Mouse (Mus musculus) heart, embryonic 10.5 days (tissue): ENCODE results near the gene A930018P22Rik. TPM values are rescaled to one million over a fixed set of nuclear protein-coding genes. Genes with fewer than 3 reads are reported as not detected.

Experiments
- DNase-seq: peaks from one replicate; pipeline ENCODE4 v3.0.0-alpha.2; 2017; ENCODE audit warnings: low spot score
- H3K27ac ChIP-seq: fragments of 300-500 bp; sonication (generic); 2 replicates; pipeline ENCODE4 v1.5.1; 2016; ENCODE audit warnings: mild to moderate bottlenecking
- H3K27me3 ChIP-seq: fragments of 300-500 bp; sonication (generic); 2 replicates; pipeline ENCODE4 v1.6.1; 2016; ENCODE audit warnings: mild to moderate bottlenecking; ENCODE audit not compliant: poor library complexity, insufficient read depth, severe bottlenecking
- H3K36me3 ChIP-seq: fragments of 300-500 bp; sonication (generic); 2 replicates; pipeline ENCODE4 v1.6.1; 2016; ENCODE audit warnings: mild to moderate bottlenecking, moderate library complexity
- H3K4me1 ChIP-seq: fragments of 300-500 bp; sonication (generic); 2 replicates; pipeline ENCODE4 v1.6.1; 2016; ENCODE audit warnings: mild to moderate bottlenecking
- H3K4me3 ChIP-seq: fragments of 300-500 bp; sonication (generic); 2 replicates; pipeline ENCODE4 v1.5.1; 2016; ENCODE audit warnings: mild to moderate bottlenecking, moderate library complexity
- H3K9me3 ChIP-seq: fragments of 300-500 bp; sonication (generic); 2 replicates; pipeline ENCODE4 v1.6.1; 2016; ENCODE audit warnings: mild to moderate bottlenecking, moderate library complexity
- WGBS: fragments of 180-500 bp; shearing (Covaris S2); methylation state at CpG from one replicate; pipeline ENCODE4 v1.1.7; 2016; 5-methylcytosine and 5-hydroxymethylcytosine counted together
- polyA plus RNA-seq: library from polyadenylated mRNA; unstranded; fragments of >200 nt; fragmentation: Nextera tagmentation; extraction: Ambion mirVana; gene quantifications from 2 replicates; pipeline ENCODE4 v1.2.1, GENCODE M21; 2016

Gene A930018P22Rik
- polyA plus RNA-seq, 1 experiment from 2014 or later = 0.55 TPM

DNA sequence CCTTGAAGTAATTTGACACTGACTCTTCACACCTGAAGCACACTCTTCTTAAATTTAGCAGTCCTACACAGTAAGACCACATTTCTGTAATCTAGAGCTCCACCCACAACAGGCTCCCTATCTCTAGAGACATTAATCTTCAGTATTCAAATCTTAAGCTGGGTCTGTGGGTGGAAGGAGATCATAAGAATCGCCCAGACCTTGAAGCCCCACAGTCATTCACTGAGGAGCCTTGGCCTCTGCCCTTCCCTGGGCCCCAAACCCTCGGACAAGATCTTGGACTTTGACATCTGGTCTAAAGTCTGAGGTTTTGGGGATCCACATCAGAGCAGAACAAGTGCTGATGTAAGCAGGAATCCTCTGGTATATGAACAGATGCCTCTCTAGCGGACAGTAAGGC lies 971 bp downstream of the A930018P22Rik start:
- Histone ChIP-seq H3K4me3 (peak overlapping the region; percentile 83), H3K27ac (peak overlapping the region; percentile 97), H3K9me3 (no peaks in the 10 kb centered on the region), H3K36me3 (no peaks in the 10 kb centered on the region), H3K27me3 (0 out of 2 replicates have a peak, but pooled peaks cover 7% of the 10 kb centered on the region), H3K4me1 (peaks cover 42% of the 10 kb centered on the region)
- peak; percentile 74 for DNase-seq
- WGBS = 45% methylated on average over 3 of the region's 3 CpGs

GRCm38 (mm10) chr2:104124071-104124470 lies 1.5 kb downstream of the A930018P22Rik start:
- WGBS = 71% methylated on average over 5 of the region's 5 CpGs
- no peak for DNase-seq
- Histone ChIP-seq H3K27me3 (0 out of 2 replicates have a peak, but pooled peaks cover 7% of the 10 kb centered on the region), H3K4me1 (peaks cover 43% of the 10 kb centered on the region), H3K27ac (no peak overlapping the region), H3K4me3 (no peak overlapping the region), H3K9me3 (no peaks in the 10 kb centered on the region), H3K36me3 (no peaks in the 10 kb centered on the region)

GRCm38 (mm10) chr2:104128803-104129531 lies 6.4 kb downstream of the A930018P22Rik start:
- Histone ChIP-seq H3K36me3 (no peaks in the 10 kb centered on the region), H3K9me3 (no peaks in the 10 kb centered on the region), H3K27ac (peak overlapping the region; percentile 53), H3K4me3 (no peak overlapping the region), H3K27me3 (0 out of 2 replicates have a peak, but pooled peaks cover 7% of the 10 kb centered on the region), H3K4me1 (peaks cover 45% of the 10 kb centered on the region)
- no peak for DNase-seq
- 87% methylated on average over 13 of the region's 13 CpGs for WGBS

- 43% methylated on average over 6 of the region's 6 CpGs for WGBS
- Histone ChIP-seq H3K27me3 (0 out of 2 replicates have a peak, but pooled peaks cover 7% of the 10 kb centered on the region), H3K4me3 (no peak overlapping the region), H3K9me3 (no peaks in the 10 kb centered on the region), H3K27ac (peak overlapping the region; percentile 53; the same call in 1 of the 2 replicates), H3K36me3 (no peaks in the 10 kb centered on the region), H3K4me1 (peaks cover 42% of the 10 kb centered on the region)
- DNase-seq = peak; percentile 94
Observed at GRCm38 (mm10) chr2:104130165-104130564, 7.6 kb downstream of the A930018P22Rik start.

DNA sequence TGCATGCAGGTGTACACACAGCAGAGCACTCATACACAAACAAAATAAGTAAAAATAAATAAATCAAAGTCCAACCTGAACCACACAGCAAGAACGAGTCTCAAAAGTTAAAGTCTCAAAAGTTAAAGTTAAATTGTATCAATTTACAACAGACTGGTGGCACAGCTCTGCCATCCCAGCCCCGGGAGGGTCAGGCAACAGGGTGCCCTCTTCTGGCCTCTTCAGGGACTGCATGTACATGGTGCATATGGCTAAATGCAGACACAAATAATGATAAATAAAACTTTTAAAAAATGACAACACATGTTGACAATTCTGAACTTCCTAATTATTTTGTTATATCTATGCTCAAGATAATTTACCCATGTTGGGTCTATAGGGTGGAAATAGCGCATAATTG lies 8.4 kb downstream of the A930018P22Rik start:
- 57% methylated on average over 3 of the region's 3 CpGs for WGBS
- no peak for DNase-seq
- H3K27ac ChIP-seq = no peak overlapping the region

DNA sequence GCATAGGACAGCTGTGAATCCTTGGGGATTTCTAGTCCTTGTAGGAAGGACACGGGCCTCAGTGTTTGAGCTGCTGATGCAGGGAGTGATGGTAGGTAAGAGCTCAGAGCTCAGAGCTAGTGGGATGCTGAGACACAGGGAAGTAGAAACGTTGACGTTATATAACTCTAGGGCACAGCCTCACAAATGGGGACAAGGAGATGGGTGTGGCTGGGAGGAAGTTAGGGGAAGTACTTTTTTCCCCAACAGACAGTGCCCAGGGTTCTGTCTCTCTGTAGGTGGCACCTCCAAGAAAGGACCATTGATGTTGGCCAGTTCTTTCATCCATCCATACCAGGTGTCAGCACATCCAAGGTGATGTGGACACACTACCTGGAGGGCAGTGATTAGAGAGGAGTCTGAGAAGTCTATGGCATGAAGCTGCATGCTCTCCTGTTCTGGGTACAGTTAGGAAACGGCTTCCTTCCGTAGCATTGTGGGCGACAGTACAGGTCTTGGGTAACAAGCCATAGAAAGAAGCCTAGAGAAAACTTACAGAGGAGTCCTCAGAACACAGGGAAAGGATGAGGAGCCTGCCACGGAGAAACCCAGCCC lies 9.8 kb downstream of the A930018P22Rik start:
- H3K4me3 ChIP-seq = no peak overlapping the region
- no peak overlapping the region for H3K27ac ChIP-seq
- peaks cover 42% of the 10 kb centered on the region for H3K4me1 ChIP-seq
- no peak for DNase-seq
- 0 out of 2 replicates have a peak, but pooled peaks cover under 1% of the 10 kb centered on the region for H3K27me3 ChIP-seq
- H3K9me3 ChIP-seq = no peaks in the 10 kb centered on the region
- 67% methylated on average over 7 of the region's 7 CpGs for WGBS
- H3K36me3 ChIP-seq = no peaks in the 10 kb centered on the region

More for the DNA sequence above, 8.4 kb downstream of the A930018P22Rik start:
- H3K4me3 ChIP-seq = no peak overlapping the region
- no peaks in the 10 kb centered on the region for H3K9me3 ChIP-seq
- no peaks in the 10 kb centered on the region for H3K36me3 ChIP-seq
- H3K4me1 ChIP-seq = peaks cover 42% of the 10 kb centered on the region
- 0 out of 2 replicates have a peak, but pooled peaks cover 7% of the 10 kb centered on the region for H3K27me3 ChIP-seq

DNA sequence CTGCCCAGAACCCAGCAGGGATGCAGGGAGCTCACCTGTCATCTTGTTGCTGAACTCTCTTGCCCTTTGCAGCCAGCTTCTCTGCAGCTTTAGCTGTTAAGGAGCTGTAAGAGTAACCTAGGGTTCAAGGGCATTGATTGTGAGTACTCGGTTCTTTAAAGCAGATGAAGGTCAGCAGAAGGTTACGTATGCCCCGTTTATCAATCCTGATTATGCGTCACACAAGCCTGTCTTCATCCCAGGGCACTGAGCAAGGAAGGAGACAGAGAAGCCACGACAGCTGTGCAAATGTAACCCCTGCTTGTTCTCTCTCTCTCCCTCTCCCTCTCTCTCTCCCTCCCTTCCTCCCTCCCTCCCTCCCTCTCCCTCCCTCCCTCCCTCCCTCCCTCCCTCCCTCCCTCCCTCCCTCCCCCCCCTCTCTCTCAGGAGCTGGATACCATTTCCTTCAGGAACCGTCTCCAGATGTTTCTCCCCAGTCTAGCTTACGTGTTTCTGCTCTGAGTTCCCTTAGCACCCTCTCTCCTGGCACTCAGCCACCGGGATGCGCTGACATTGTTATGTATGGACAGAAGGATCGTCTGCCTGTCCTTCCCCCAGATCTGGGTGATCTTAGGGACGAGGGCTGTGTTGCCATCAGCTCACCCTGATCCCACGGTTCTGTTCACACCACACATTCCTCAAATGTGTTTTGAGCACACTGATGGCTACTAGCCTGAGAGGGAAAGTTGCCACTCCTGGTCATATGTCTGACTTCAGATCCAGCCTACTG lies 10.7 kb downstream of the A930018P22Rik start:
- Histone ChIP-seq H3K27ac (no peak overlapping the region), H3K4me1 (peaks cover 42% of the 10 kb centered on the region), H3K4me3 (no peak overlapping the region), H3K36me3 (no peaks in the 10 kb centered on the region), H3K9me3 (no peaks in the 10 kb centered on the region), H3K27me3 (no peaks in the 10 kb centered on the region)
- 29% methylated on average over 12 of the region's 12 CpGs for WGBS
- DNase-seq = no peak

DNA sequence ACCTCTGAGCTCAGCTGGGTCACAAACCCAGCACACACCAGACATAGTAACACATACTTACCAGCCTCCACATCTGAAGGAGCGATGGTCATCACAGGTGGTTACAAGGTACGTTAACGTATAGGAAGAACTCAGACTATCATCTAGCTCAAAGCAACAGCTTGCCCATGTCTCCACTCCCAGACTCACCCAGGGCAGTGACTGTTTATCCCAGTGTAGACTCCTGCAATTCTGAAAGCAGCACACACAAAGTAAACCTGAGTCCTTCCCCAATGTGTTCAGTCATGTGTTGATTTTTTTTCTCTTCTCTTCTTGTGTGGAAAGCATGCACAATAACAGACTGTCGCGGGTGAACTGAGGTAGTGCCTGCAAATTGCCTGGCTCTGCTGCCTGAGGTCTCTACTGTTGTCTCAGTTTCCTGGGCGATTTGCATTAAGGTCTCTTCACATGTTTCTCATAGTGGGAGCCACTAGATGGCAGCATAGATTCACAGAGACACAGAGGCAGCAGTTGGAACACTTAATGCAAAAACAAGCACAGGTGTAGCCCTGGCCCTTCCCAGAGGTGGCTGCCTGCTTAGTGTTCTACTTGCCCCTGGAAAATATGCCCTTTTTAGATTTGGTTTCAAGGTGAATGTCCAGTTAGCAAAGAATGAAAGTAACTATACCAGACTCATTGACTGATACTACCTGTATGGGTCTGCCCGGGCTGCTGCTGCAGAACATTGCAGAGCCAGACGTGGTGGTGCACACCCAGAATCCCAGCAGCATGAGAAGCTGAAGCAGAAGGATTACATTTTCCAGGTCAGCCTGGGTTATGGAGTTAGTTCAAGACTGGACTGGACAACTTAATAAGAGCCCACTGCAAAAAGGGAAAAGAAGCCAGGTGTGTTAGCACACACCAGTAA lies 11.8 kb downstream of the A930018P22Rik start:
- peak; percentile 82 for DNase-seq
- Histone ChIP-seq H3K9me3 (no peaks in the 10 kb centered on the region), H3K27ac (no peak overlapping the region), H3K36me3 (no peaks in the 10 kb centered on the region), H3K27me3 (no peaks in the 10 kb centered on the region), H3K4me1 (peaks cover 38% of the 10 kb centered on the region), H3K4me3 (no peak overlapping the region)
- WGBS = 45% methylated on average over 8 of the region's 8 CpGs

GRCm38 (mm10) chr2:104135920-104136319 lies 13.4 kb downstream of the A930018P22Rik start:
- WGBS = 65% methylated on average over 2 of the region's 2 CpGs
- no peak for DNase-seq
- H3K4me1 ChIP-seq = peaks cover 26% of the 10 kb centered on the region

DNA sequence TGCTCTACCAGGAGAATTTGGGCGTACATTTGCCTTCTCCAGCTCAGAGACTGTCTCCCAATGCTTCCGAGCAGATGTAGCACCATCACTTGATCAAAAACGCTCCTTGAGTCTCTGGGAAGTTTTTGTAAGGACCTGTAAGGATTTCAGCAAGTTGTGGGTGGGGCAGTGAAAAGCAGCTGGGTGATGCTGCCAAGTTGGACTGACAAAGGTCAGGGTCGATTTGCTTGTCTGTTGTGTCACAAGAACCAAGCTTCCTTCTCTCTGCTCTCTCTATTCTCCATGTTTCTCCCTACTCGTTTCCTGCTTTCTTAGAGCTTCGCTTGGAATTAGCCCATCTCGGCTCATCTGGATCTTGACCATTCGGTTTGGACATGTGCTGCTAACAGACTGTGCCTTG lies 19.6 kb downstream of the A930018P22Rik start:
- WGBS = 84% methylated on average over 8 of the region's 8 CpGs

More at GRCm38 (mm10) chr2:104135920-104136319, 13.4 kb downstream of the A930018P22Rik start:
- Histone ChIP-seq H3K36me3 (no peaks in the 10 kb centered on the region), H3K4me3 (no peak overlapping the region), H3K9me3 (no peaks in the 10 kb centered on the region), H3K27me3 (no peaks in the 10 kb centered on the region), H3K27ac (no peak overlapping the region)

GRCm38 (mm10) chr2:104144004-104144403 lies 21.4 kb downstream of the A930018P22Rik start:
- Histone ChIP-seq H3K27ac (no peak overlapping the region), H3K36me3 (no peaks in the 10 kb centered on the region), H3K27me3 (no peaks in the 10 kb centered on the region), H3K4me3 (no peak overlapping the region), H3K9me3 (no peaks in the 10 kb centered on the region), H3K4me1 (no peaks in the 10 kb centered on the region)
- DNase-seq = no peak
- WGBS = 90% methylated on average over 12 of the region's 12 CpGs

More for the DNA sequence above, 19.6 kb downstream of the A930018P22Rik start:
- Histone ChIP-seq H3K36me3 (no peaks in the 10 kb centered on the region), H3K27ac (no peak overlapping the region), H3K4me3 (no peak overlapping the region), H3K4me1 (no peaks in the 10 kb centered on the region), H3K9me3 (no peaks in the 10 kb centered on the region), H3K27me3 (no peaks in the 10 kb centered on the region)
- DNase-seq = no peak

- Histone ChIP-seq H3K27me3 (no peaks in the 10 kb centered on the region), H3K36me3 (no peaks in the 10 kb centered on the region), H3K4me1 (peaks cover 4% of the 10 kb centered on the region; the same call in 1 of the 2 replicates), H3K4me3 (no peak overlapping the region), H3K27ac (no peak overlapping the region; the same call in 1 of the 2 replicates), H3K9me3 (no peaks in the 10 kb centered on the region)
- peak; percentile 90 for DNase-seq
- WGBS = 67% methylated on average over 1 of the region's 1 CpGs
Observed at GRCm38 (mm10) chr2:104145983-104146382, 23.4 kb downstream of the A930018P22Rik start.
